Comparison of ENCODE assay signal across 30 mouse cellular contexts in genomic region chr7:4611921-4612341, GRCm38 (mm10). TPM values are rescaled to one million over a fixed set of nuclear protein-coding genes. Genes with fewer than 3 reads are reported as not detected.
DNase-seq lines count a peak whose midpoint lies in the region; ATAC-seq and TF ChIP-seq lines count a peak whose summit lies in the region.
"Had no signal": no experiment of that assay in that cellular context is flagged by ENCODE, and none has a peak within 500 bp of the region (broad histone marks: within the 10 kb centered on the region; RNA-seq: fewer than 3 reads in every experiment).

No protein-coding gene starts in this region.

- H3K4me1 ChIP-seq in cerebellum, adult 2 months (ENCODE audit: control insufficient read depth, insufficient read depth, low read length): peaks cover 14% of the 10 kb centered on the region
- H3K4me1 ChIP-seq: embryonic facial prominence, embryonic 15.5 days; forebrain, embryonic 15.5 days; heart, embryonic 15.5 days had no signal

- no peaks in the 10 kb centered on the region for H3K27me3 ChIP-seq in cerebellum, adult 2 months (ENCODE audit: control insufficient read depth, insufficient read depth, low read length)
- H3K27me3 ChIP-seq: embryonic facial prominence, embryonic 15.5 days; forebrain, embryonic 15.5 days had no signal

- H3K27ac ChIP-seq in cerebellum, adult 2 months (ENCODE audit: insufficient read depth, low read length): peak overlapping the region; percentile 65
- H3K27ac ChIP-seq: embryonic facial prominence, embryonic 15.5 days; forebrain, embryonic 15.5 days; heart, adult 2 months; heart, embryonic 15.5 days had no signal

- TF ChIP-seq POLR2A in cerebellum, adult 2 months (IDR thresholded peaks at IDR 0.05; ENCODE audit: borderline replicate concordance, insufficient read depth, low read length): no peak

- peak; percentile 70; the same call in 1 of the 2 replicates for ATAC-seq in cerebellum, adult (ENCODE audit: insufficient number of reproducible peaks, low FRiP score, low TSS enrichment)
- ATAC-seq: activated CD4-positive, CD25-positive, alpha-beta regulatory T cell, adult 4 months; CD4-positive, CD25-positive, alpha-beta regulatory T cell, adult 4 months; forebrain, embryonic 15.5 days; hindbrain, embryonic 16.5 days; inflammation-experienced regulatory T-cells, adult 6 months; intestine, postnatal 0 days had no signal

- TF ChIP-seq CTCF in cerebellum, adult 2 months (IDR thresholded peaks at IDR 0.05; ENCODE audit: borderline replicate concordance, insufficient read depth, low read depth, low read length): no peak

- peak overlapping the region; percentile 6 for H3K4me3 ChIP-seq in cerebellum, adult 2 months (replicated peaks; ENCODE audit: insufficient read depth, low read depth, low read length)
- H3K4me3 ChIP-seq: embryonic facial prominence, embryonic 15.5 days; erythroblast, embryonic 14.5 days; forebrain, embryonic 15.5 days; heart, adult 2 months; heart, embryonic 15.5 days had no signal

- intact Hi-C loops in left cerebral cortex, postnatal 4 days (cut with DNase I): no loop called here

- DNase-seq in cerebellum, postnatal 4 days (ENCODE audit: low spot score in 2 of 2): no peak
- DNase-seq in brain, adult 2 months (ENCODE audit: low read depth, low spot score): peak; percentile 90
- DNase-seq in cerebellum, adult 2 months: peak; percentile 87 to 88
- DNase-seq in cerebellum, postnatal 14 days: peak; percentile 56 to 76
- DNase-seq in left cerebral cortex, postnatal 4 days: no peak
- no peak for DNase-seq in spleen, postnatal 36 days (ENCODE audit: low spot score in 2 of 2)
- DNase-seq in lung, adult 18-20 months: no peak
- DNase-seq: adrenal gland, postnatal 14 days; B cell, adult 2 months; embryo, embryonic 11 days; gastrocnemius, postnatal 10 days; heart, adult 2 months; heart, postnatal 14 days had no signal

- WGBS in cerebellum, adult 2 months: 15% methylated on average over 12 of the region's 12 CpGs

RNA-seq across cellular contexts. Expression of gene Ptprh, which starts 8.1 kb away (rescaled TPM):
- 1.4 TPM in 2 replicates for polyA plus RNA-seq in cerebellum, adult 2 months (2012; rRNA removed)
- 1 to 10 TPM; 1.7 to 2.1 TPM for total RNA-seq in left cerebral cortex, postnatal 4 days (2021)
- total RNA-seq: adrenal gland, adult 18-20 months; adrenal gland, postnatal 14 days; gastrocnemius, postnatal 10 days; gastrocnemius, postnatal 4 days; heart, adult 2 months; heart, postnatal 14 days; MEL had no signal
- polyA plus RNA-seq: activated CD4-positive, CD25-positive, alpha-beta regulatory T cell, adult 4 months; CD4-positive, CD25-positive, alpha-beta regulatory T cell, adult 4 months; embryonic facial prominence, embryonic 11.5 days; embryonic facial prominence, embryonic 15.5 days; erythroblast, embryonic 14.5 days; forebrain, embryonic 11.5 days; heart, embryonic 11.5 days; heart, embryonic 15.5 days; hindbrain, embryonic 11.5 days; inflammation-experienced regulatory T-cells, adult 6 months had no signal

RNA-seq across cellular contexts. Expression of gene Tmem86b, which starts 19.3 kb away (rescaled TPM):
- 45.2 and 47.9 TPM in 2 replicates for polyA plus RNA-seq in cerebellum, adult 2 months (2012; rRNA removed)
- total RNA-seq in left cerebral cortex, postnatal 4 days (2021): 10 to 100 TPM; 12.5 to 14.8 TPM

RNA-seq across cellular contexts. Expression of gene Ppp6r1, which starts 46.9 kb away (rescaled TPM):
- 130 and 136 TPM in 2 replicates for polyA plus RNA-seq in cerebellum, adult 2 months (2012; rRNA removed)
- 10 to 100 TPM; 87.9 to 89.1 TPM for total RNA-seq in left cerebral cortex, postnatal 4 days (2021)

Comparison
In these comparisons a context has a peak if more than half of its experiments do, and no peak if none do; other contexts are left out.
1. DNase-seq: peak in brain, adult 2 months (single experiment), cerebellum, adult 2 months (2 of 2) and cerebellum, postnatal 14 days (2 of 2); none in cerebellum, postnatal 4 days (0 of 2), left cerebral cortex, postnatal 4 days (single experiment), spleen, postnatal 36 days (0 of 2) and lung, adult 18-20 months (0 of 2).